In the genomic region with DNA sequence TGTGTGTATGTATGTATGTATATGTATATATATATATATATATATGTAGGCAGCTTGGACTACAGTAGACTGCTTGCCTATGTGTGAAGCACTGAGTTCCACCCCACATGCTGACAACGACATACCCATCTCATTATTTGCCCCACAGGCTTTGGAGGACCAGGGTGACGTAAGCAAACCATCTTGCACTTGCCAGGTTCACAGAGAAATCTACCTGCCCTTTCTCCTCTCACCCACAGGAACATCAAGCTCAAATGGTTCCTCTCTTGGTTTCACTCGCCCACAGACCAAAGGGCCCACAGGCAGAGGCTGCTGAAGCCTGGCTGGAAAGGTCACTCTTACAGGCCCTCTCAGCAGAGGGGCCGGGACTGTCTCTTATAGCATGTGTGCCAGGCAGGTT, we compare ENCODE assay signal across 19 mouse cellular contexts. TPM values are rescaled to one million over a fixed set of nuclear protein-coding genes. Genes with fewer than 3 reads are reported as not detected.
DNase-seq lines count a peak whose midpoint lies in the region; ATAC-seq and TF ChIP-seq lines count a peak whose summit lies in the region.
"Had no signal": no experiment of that assay in that cellular context is flagged by ENCODE, and none has a peak within 500 bp of the region (broad histone marks: within the 10 kb centered on the region; RNA-seq: fewer than 3 reads in every experiment).

No protein-coding gene starts in this region.

- H3K36me3 ChIP-seq in spleen, adult 2 months (ENCODE audit: control insufficient read depth, insufficient read depth, low read length), result no peaks in the 10 kb centered on the region
- H3K36me3 ChIP-seq in CH12.LX (replicated peaks in 1 of 2; ENCODE audit: control insufficient read depth in 1 of 2, insufficient read depth in 1 of 2, low read length in 1 of 2), result peaks cover 27 to 30% of the 10 kb centered on the region in 2 experiments
- no peaks in the 10 kb centered on the region; the same call in 1 of the 2 replicates for H3K36me3 ChIP-seq in intestine, postnatal 0 days (ENCODE audit: control insufficient read depth, insufficient read depth)
- H3K36me3 ChIP-seq in small intestine, adult 2 months (ENCODE audit: control insufficient read depth, insufficient read depth, low read length), result peaks cover 18% of the 10 kb centered on the region
- H3K36me3 ChIP-seq: embryonic facial prominence, embryonic 10.5 days had no signal

- H3K4me3 ChIP-seq in spleen, adult 2 months (ENCODE audit: extremely low read depth, insufficient read depth, insufficient read length), result no peak overlapping the region
- no peak overlapping the region for H3K4me3 ChIP-seq in CH12.LX (replicated peaks in 1 of 3; ENCODE audit: low read depth in 2 of 3, low read length in 2 of 3, poor library complexity in 1 of 3)
- H3K4me3 ChIP-seq in intestine, postnatal 0 days (ENCODE audit: low read depth, low read length), result no peak overlapping the region
- no peak overlapping the region for H3K4me3 ChIP-seq in small intestine, adult 2 months (ENCODE audit: low read depth, low read length)
- H3K4me3 ChIP-seq: embryonic facial prominence, embryonic 10.5 days; forebrain, embryonic 13.5 days; gastrocnemius, adult 2 months had no signal

- peak overlapping the region; percentile 51 for H3K27ac ChIP-seq in spleen, adult 2 months (ENCODE audit: insufficient read depth, low read length)
- H3K27ac ChIP-seq in CH12.LX (ENCODE audit: insufficient read depth, low read depth), result peak overlapping the region; percentile 38
- H3K27ac ChIP-seq in intestine, postnatal 0 days (ENCODE audit: low read depth, low read length), result 0 out of 2 replicates have a peak overlapping the region, but pooled peaks have one; percentile 46
- peak overlapping the region; percentile 98 for H3K27ac ChIP-seq in small intestine, adult 2 months (ENCODE audit: insufficient read depth, low read depth, low read length)
- H3K27ac ChIP-seq: embryonic facial prominence, embryonic 10.5 days; forebrain, embryonic 13.5 days; gastrocnemius, adult 2 months; hindbrain, embryonic 14.5 days had no signal

- no peak for ATAC-seq in intestine, postnatal 0 days
- ATAC-seq: activated CD4-positive, CD25-positive, alpha-beta regulatory T cell, adult 4 months; forebrain, embryonic 13.5 days; Patski had no signal

- no peak overlapping the region for H3K4me2 ChIP-seq in CH12.LX (ENCODE audit: insufficient read depth, low read depth, poor library complexity, severe bottlenecking)
- H3K4me2 ChIP-seq in intestine, postnatal 0 days (replicated peaks; ENCODE audit: low read depth), result no peak overlapping the region
- H3K4me2 ChIP-seq: forebrain, embryonic 13.5 days; hindbrain, embryonic 14.5 days had no signal

- peaks cover 25% of the 10 kb centered on the region for H3K4me1 ChIP-seq in spleen, adult 2 months (ENCODE audit: control insufficient read depth, insufficient read depth, insufficient read length)
- peaks cover 39 to 50% of the 10 kb centered on the region in 2 experiments for H3K4me1 ChIP-seq in CH12.LX (ENCODE audit: control insufficient read depth in 1 of 2, insufficient read depth in 2 of 2)
- no peaks in the 10 kb centered on the region; the same call in 1 of the 2 replicates for H3K4me1 ChIP-seq in intestine, postnatal 0 days (replicated peaks; ENCODE audit: control insufficient read depth, insufficient read depth, low read length)
- peaks cover 39% of the 10 kb centered on the region for H3K4me1 ChIP-seq in small intestine, adult 2 months (ENCODE audit: control insufficient read depth, insufficient read depth, insufficient read length, low read length)

- no peaks in the 10 kb centered on the region for H3K27me3 ChIP-seq in spleen, adult 2 months (ENCODE audit: control insufficient read depth, insufficient read depth, low read length)
- H3K27me3 ChIP-seq in CH12.LX (replicated peaks), result no peaks in the 10 kb centered on the region
- no peaks in the 10 kb centered on the region for H3K27me3 ChIP-seq in intestine, postnatal 0 days (replicated peaks; ENCODE audit: control insufficient read depth, insufficient read depth, low read length)
- H3K27me3 ChIP-seq in small intestine, adult 2 months (ENCODE audit: control insufficient read depth, insufficient read depth, low read length), result no peaks in the 10 kb centered on the region
- H3K27me3 ChIP-seq: forebrain, embryonic 13.5 days; Patski had no signal

- no peak for DNase-seq in spleen, adult 2 months (ENCODE audit: low read depth in 1 of 2, low spot score in 2 of 2)
- DNase-seq in spleen, postnatal 14 days (ENCODE audit: low spot score in 2 of 2), result no peak
- DNase-seq in CH12.LX (ENCODE audit: extremely low read depth), result no peak
- DNase-seq in left cerebral cortex, adult 11 months (ENCODE audit: low spot score), result no peak
- no peak for DNase-seq in layer of hippocampus, postnatal 10 days (ENCODE audit: low spot score in 2 of 2)
- DNase-seq in embryo, embryonic 10 days (ENCODE audit: low spot score), result no peak
- DNase-seq: adrenal gland, adult 2 months; adrenal gland, postnatal 25 days; cerebellum, adult 18-20 months; cerebellum, postnatal 36 days; gastrocnemius, adult 2 months; heart, postnatal 10 days had no signal

- in situ Hi-C loops in CH12.LX (cut with MboI; ENCODE audit: low pct_ligation_motif_present, low pct_unique_long_range_greater_than_20kb, low sequenced_read_pairs), result no loop called here

- no peak for TF ChIP-seq CTCF in spleen, adult 2 months (IDR thresholded peaks at IDR 0.05; ENCODE audit: extremely low read depth, insufficient read depth, insufficient read length, insufficient replicate concordance)
- TF ChIP-seq CTCF in CH12.LX (conservative IDR thresholded peaks at IDR 0.05 in 1 of 2, IDR thresholded peaks at IDR 0.05 in 1 of 2; ENCODE audit: low read depth in 2 of 2, low read length in 2 of 2), result no peak
- TF ChIP-seq CTCF in intestine, postnatal 0 days (IDR thresholded peaks at IDR 0.05; ENCODE audit: low read depth), result no peak
- no peak for TF ChIP-seq CTCF in small intestine, adult 2 months (IDR thresholded peaks at IDR 0.05; ENCODE audit: extremely low read depth, insufficient read length, insufficient replicate concordance, low read depth, low read length)

- dilution Hi-C loops in CH12.LX (cut with MboI; ENCODE audit: extremely low pct_ligation_motif_present, extremely low pct_unique_long_range_greater_than_20kb, low sequenced_read_pairs), result no loop called here

- TF ChIP-seq EP300 in CH12.LX (IDR thresholded peaks at IDR 0.05; ENCODE audit: low read length), result no peak

- H3K9me3 ChIP-seq in CH12.LX (replicated peaks; ENCODE audit: low read length), result peaks cover 5% of the 10 kb centered on the region
- no peaks in the 10 kb centered on the region for H3K9me3 ChIP-seq in intestine, postnatal 0 days (ENCODE audit: control insufficient read depth)
- H3K9me3 ChIP-seq: embryonic facial prominence, embryonic 10.5 days; forebrain, embryonic 13.5 days had no signal

- 50% methylated on average over 4 of the region's 4 CpGs for WGBS in spleen, adult 2 months
- whole genome bisulfite sequencing in intestine, postnatal 0 days, result 78% methylated on average over 4 of the region's 4 CpGs
- 77% methylated on average over 4 of the region's 4 CpGs for WGBS in small intestine, adult 2 months

- TF ChIP-seq POLR2A in spleen, adult 2 months (IDR thresholded peaks at IDR 0.05; ENCODE audit: low read depth, low read length), result no peak
- no peak for TF ChIP-seq POLR2A in CH12.LX (IDR thresholded peaks at IDR 0.05; ENCODE audit: low read depth, low read length)
- TF ChIP-seq POLR2A in small intestine, adult 2 months (IDR thresholded peaks at IDR 0.05; ENCODE audit: low read depth, low read length), result no peak

- no peak for TF ChIP-seq RAD21 in CH12.LX (IDR thresholded peaks at IDR 0.05; ENCODE audit: low read depth, low read length)

- H3K79me2 ChIP-seq in CH12.LX (replicated peaks; ENCODE audit: control insufficient read depth, extremely low read depth, insufficient read depth, poor library complexity, severe bottlenecking), result peaks cover 59% of the 10 kb centered on the region

- H3K9ac ChIP-seq in CH12.LX (ENCODE audit: insufficient read depth, low read depth), result no peak overlapping the region; the same call in 1 of the 2 replicates
- no peak overlapping the region for H3K9ac ChIP-seq in intestine, postnatal 0 days (ENCODE audit: low read depth, low read length)
- H3K9ac ChIP-seq: forebrain, embryonic 13.5 days; hindbrain, embryonic 14.5 days had no signal

TF ChIP-seq in CH12.LX, 34 proteins besides CTCF, POLR2A, EP300 and RAD21:
- TF ChIP-seq ZC3H11A (IDR thresholded peaks at IDR 0.05; ENCODE audit: low read depth, low read length) (no peak), IRF4 (IDR thresholded peaks at IDR 0.05; ENCODE audit: low read depth, low read length) (no peak), ZNF384 (IDR thresholded peaks at IDR 0.05; ENCODE audit: low read depth, low read length) (no peak), JUN (IDR thresholded peaks at IDR 0.05; ENCODE audit: insufficient read depth, low read depth, low read length) (no peak), MYC (IDR thresholded peaks at IDR 0.05; ENCODE audit: low read depth, low read length) (no peak)

RNA-seq across cellular contexts. Expression of gene Coro2a, which starts 29.4 kb away (rescaled TPM):
- 36.0 and 51.3 TPM in 2 replicates for polyA plus RNA-seq in spleen, adult 2 months (2012; rRNA removed)
- total RNA-seq in CH12.LX (2012; rRNA removed) (71.4 and 129 TPM in 2 replicates), CH12.LX (2014; rRNA removed) (23.3 and 24.6 TPM in 2 replicates)
- polyA plus RNA-seq in CH12.LX (2012; ENCODE audit: insufficient read length, low read depth), result 152 and 223 TPM in 2 replicates
- 53.0 and 59.7 TPM in 2 replicates for polyA plus RNA-seq in intestine, postnatal 0 days (2015; fragmentation: Nextera tagmentation; extraction: Ambion mirVana)
- 104 and 312 TPM in 2 replicates for polyA plus RNA-seq in small intestine, adult 2 months (2012; rRNA removed)
- total RNA-seq in layer of hippocampus, postnatal 10 days (2021), result 10 to 100 TPM; 35.6 to 37.6 TPM

RNA-seq across cellular contexts. Expression of gene Trim14, which starts 36.7 kb away (rescaled TPM):
- 26.9 and 45.0 TPM in 2 replicates for polyA plus RNA-seq in spleen, adult 2 months (2012; rRNA removed)
- 24.4 and 26.5 TPM in 2 replicates for total RNA-seq in CH12.LX (2012; rRNA removed)
- 11.6 and 13.8 TPM in 2 replicates for total RNA-seq in CH12.LX (2014; rRNA removed)
- polyA plus RNA-seq in CH12.LX (2012; ENCODE audit: insufficient read length, low read depth), result 26.0 and 35.4 TPM in 2 replicates
- 14.1 and 15.7 TPM in 2 replicates for polyA plus RNA-seq in intestine, postnatal 0 days (2015; fragmentation: Nextera tagmentation; extraction: Ambion mirVana)
- 24.9 and 58.2 TPM in 2 replicates for polyA plus RNA-seq in small intestine, adult 2 months (2012; rRNA removed)
- total RNA-seq in layer of hippocampus, postnatal 10 days (2021), result under 1 TPM; 0.62 to 0.69 TPM

Comparison
In these comparisons a context has a peak if more than half of its experiments do, and no peak if none do; other contexts are left out.
1. H3K27ac ChIP-seq: peak in every context shown above with its lines; median percentile 98 in small intestine, adult 2 months; 51 in spleen, adult 2 months; 46 in intestine, postnatal 0 days; 38 in CH12.LX.